Mouse (Mus musculus): ENCODE results near the gene Scgb1c1. TPM values are rescaled to one million over a fixed set of nuclear protein-coding genes. Genes with fewer than 3 reads are reported as not detected.
"Not testable (repeated sequence)": the region's sequence is repeated elsewhere in the genome, so short reads cannot be mapped to it uniquely, and the experiment has no call there.

Scgb1c1 gene
- polyA plus RNA-seq, 1 experiment from 2014 or later, result not detected

DNA sequence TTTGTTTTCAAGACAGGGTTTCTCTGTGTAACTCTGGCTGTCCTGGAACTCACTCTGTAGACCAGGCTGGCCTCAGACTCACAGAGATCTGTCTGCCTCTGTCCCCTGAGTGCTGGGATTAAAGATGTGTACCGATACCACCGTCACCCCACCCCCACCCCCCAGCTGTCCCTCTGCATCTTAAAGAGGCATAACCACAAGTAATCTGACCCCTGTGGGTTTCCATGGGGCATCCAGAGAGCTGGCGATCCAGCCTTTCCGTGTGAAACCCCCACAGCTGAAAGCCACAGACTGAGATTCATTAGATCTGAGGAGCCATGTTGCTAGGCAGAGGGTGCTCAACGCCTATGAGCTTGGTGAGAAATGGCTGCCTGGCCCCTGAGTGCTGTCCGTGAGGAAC is 14.7 kb downstream of the Scgb1c1 start:
- no peak overlapping the region for H3K27ac ChIP-seq
- no peak overlapping the region for H3K4me3 ChIP-seq
- peaks cover 64% of the 10 kb centered on the region for H3K36me3 ChIP-seq
- no peaks in the 10 kb centered on the region for H3K27me3 ChIP-seq
- no peak for ATAC-seq (ENCODE audit: low FRiP score, low read depth)
- H3K4me2 ChIP-seq (replicated peaks), result no peak overlapping the region
- H3K4me1 ChIP-seq, result peaks cover 22% of the 10 kb centered on the region
- 74% methylated on average over 6 of the region's 6 CpGs for WGBS
- H3K9ac ChIP-seq, result no peak overlapping the region
- H3K9me3 ChIP-seq, result no peaks in the 10 kb centered on the region

DNA sequence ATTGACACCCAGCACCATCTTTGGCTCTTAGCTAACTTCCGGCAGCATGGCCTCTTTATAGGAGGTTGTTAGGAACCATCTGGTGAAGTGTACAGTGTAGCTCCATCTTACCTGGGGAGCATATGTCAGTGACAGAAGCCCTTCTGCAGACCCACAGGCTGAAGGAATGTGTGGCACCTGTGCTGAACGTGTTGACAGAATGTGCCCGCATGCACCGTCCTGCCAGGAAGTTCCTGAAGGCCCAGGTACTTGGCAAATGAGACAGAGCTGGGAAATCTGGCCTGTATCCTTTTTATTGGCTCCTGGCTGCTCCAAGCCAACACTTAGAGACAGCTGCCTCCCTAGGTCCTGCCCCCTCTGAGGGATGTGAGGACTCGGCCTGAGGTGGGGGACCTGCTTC is 15.4 kb downstream of the Scgb1c1 start:
- ATAC-seq (ENCODE audit: low FRiP score, low read depth), result no peak
- WGBS, result 86% methylated on average over 5 of the region's 5 CpGs
- Histone ChIP-seq H3K36me3 (peaks cover 68% of the 10 kb centered on the region), H3K9me3 (no peaks in the 10 kb centered on the region), H3K9ac (no peak overlapping the region), H3K27me3 (no peaks in the 10 kb centered on the region), H3K4me1 (peaks cover 16% of the 10 kb centered on the region), H3K4me3 (no peak overlapping the region), H3K27ac (no peak overlapping the region), H3K4me2 (replicated peaks) (no peak overlapping the region)

DNA sequence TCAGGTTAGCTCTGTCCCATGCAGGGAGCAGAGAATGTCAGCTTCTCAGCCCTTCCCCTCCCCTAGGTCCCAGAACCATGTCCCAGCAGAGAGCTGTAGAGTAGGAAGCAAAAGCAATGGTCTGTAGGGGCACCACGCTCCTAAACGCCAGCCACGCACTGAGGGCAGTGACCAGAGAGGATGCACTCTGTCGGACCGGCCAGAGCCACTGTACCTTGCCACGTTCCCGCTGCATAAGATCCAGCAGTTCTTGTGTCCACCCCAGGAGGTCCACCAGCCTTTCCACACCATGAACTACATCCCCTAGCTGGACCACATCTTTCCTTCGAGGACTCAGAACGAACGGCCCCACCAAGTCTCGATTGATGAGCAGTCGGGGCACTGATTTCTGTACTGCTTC is 19.4 kb downstream of the Scgb1c1 start:
- Histone ChIP-seq H3K36me3 (peaks cover 77% of the 10 kb centered on the region), H3K9ac (no peak overlapping the region), H3K27me3 (no peaks in the 10 kb centered on the region), H3K4me2 (replicated peaks) (no peak overlapping the region), H3K4me3 (no peak overlapping the region), H3K4me1 (no peaks in the 10 kb centered on the region), H3K9me3 (no peaks in the 10 kb centered on the region), H3K27ac (no peak overlapping the region)
- 91% methylated on average over 12 of the region's 12 CpGs for WGBS
- no peak for ATAC-seq (ENCODE audit: low FRiP score, low read depth)

DNA sequence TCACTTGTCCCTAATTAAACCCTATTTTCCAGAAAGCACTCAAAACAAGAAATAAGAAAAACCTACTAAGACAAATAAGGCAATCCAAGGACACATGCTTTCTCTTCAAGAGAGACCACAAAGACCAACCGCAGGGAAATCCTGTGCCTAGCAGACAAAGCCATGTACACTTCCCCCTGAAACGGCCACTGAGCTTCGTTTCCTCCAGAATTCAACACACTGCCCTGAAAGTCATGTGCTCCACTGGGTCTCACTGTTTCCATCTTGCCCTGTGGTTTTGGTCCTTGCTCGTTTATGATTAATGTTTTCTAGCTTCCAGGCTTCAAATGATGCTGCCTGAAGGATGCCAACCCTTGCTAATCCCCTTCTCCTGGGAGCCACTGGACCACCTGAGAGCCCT is 28.9 kb downstream of the Scgb1c1 start:
- H3K9ac ChIP-seq, result no peak overlapping the region
- H3K4me1 ChIP-seq, result no peaks in the 10 kb centered on the region
- no peaks in the 10 kb centered on the region for H3K27me3 ChIP-seq
- H3K4me3 ChIP-seq, result no peak overlapping the region
- H3K27ac ChIP-seq, result no peak overlapping the region
- peaks cover 39% of the 10 kb centered on the region for H3K36me3 ChIP-seq
- no peak for ATAC-seq (ENCODE audit: low FRiP score, low read depth)
- H3K9me3 ChIP-seq, result no peaks in the 10 kb centered on the region
- no peak overlapping the region for H3K4me2 ChIP-seq (replicated peaks)
- 84% methylated on average over 4 of the region's 4 CpGs for WGBS

DNA sequence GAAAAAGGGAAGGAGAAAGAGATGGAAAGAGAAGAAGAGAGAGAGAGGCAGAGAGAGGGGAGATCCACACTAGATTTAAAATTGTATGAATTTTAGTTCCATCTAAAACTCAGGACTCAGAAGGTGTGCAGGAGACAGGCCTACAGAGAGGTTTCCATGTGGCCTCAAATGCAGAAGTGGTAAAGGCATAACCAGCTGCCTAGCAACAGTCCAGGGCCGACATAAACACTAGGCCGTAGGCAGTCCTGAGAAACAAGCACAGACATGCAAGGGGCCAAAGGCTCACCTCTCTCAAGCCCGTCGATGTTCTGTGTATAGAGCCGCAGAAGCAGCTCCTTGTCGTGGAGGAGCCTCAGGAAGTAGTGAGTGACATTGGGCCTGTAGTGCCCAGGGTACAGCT is 32.0 kb downstream of the Scgb1c1 start:
- Histone ChIP-seq H3K4me1 (peaks cover 12% of the 10 kb centered on the region), H3K9me3 (no peaks in the 10 kb centered on the region), H3K9ac (no peak overlapping the region), H3K36me3 (peaks cover 36% of the 10 kb centered on the region), H3K27me3 (no peaks in the 10 kb centered on the region), H3K27ac (no peak overlapping the region), H3K4me2 (replicated peaks) (no peak overlapping the region), H3K4me3 (no peak overlapping the region)
- 79% methylated on average over 6 of the region's 6 CpGs for WGBS
- ATAC-seq (ENCODE audit: low FRiP score, low read depth), result no peak

DNA sequence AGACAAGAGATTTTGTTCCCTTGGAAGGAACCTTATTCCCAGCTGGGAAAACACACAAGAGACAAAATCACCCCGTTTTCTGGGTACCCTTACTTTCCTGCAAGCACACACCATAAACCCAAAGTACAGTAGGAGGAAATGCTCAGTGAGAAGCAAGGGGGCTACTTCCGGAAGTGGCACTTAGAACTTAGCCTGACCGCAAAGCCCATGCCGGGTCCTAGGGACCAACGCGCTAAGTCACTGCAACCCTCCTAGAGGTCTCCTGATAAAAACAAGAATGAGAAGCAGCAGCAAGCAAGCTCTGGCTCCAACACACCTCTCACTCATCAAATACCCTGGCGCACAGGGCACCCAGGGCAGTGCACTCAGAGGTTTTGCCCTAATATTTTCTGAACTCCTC is 34.0 kb downstream of the Scgb1c1 start:
- peaks cover 21% of the 10 kb centered on the region for H3K4me1 ChIP-seq
- H3K9me3 ChIP-seq, result no peaks in the 10 kb centered on the region
- no peak overlapping the region for H3K4me2 ChIP-seq (replicated peaks)
- no peak overlapping the region for H3K27ac ChIP-seq
- no peak overlapping the region for H3K4me3 ChIP-seq
- H3K9ac ChIP-seq, result no peak overlapping the region
- ATAC-seq (ENCODE audit: low FRiP score, low read depth), result no peak
- H3K27me3 ChIP-seq, result no peaks in the 10 kb centered on the region
- H3K36me3 ChIP-seq, result peaks cover 37% of the 10 kb centered on the region
- WGBS, result 89% methylated on average over 7 of the region's 7 CpGs

DNA sequence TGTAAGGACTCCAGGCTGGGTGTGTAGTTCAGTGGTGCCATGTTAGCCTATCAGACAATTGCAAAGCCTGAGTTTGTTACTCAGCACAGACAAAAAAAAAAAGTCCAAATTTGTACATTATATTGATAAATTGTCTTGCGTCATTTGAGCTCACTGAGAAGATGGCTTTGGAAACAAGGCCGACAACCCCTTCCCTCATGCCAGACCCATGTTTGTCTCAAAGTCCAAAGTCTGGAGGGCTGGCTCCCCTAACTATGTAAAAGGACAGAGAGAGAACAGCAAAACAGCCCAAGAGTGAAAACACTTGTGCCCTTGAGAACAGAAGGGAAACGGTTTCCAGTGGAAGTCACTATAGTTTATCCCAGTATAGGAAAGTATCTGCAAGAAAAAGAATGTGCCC is 35.1 kb downstream of the Scgb1c1 start:
- H3K4me2 ChIP-seq (replicated peaks), result peak overlapping the region; percentile 73
- H3K9me3 ChIP-seq, result no peaks in the 10 kb centered on the region

DNA sequence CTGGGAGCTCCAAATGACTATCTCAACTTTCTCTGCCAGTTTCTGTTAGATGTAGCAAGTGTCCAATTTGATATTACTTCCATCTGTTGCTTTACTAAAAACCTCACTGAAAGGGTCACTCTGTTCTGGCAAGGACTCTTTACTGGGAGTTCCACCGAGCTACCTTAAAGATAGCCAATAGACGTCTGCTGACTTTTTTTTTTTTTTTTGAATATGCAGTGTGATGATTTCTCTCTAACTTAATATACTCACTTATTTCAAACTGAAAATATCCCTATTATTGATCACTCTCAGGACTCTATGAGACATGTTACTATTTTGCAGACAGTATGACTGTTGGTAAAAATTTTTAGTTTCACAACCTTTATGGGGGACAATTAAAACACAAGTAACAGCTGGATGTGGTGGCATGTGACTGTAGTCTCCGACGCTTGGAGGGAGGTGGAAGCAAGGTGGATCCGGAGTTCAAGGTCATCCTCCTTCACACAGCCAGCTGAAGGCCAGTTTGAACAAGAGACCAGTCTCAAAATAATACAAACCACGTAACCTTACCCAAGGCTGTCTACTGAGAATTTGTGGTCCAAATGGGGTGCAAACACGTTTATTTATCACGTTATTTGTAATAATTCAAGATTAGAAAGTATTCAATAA is 35.6 kb downstream of the Scgb1c1 start:
- Histone ChIP-seq H3K9ac (peak overlapping the region; percentile 81), H3K27ac (0 out of 2 replicates have a peak overlapping the region, but pooled peaks have one; percentile 76), H3K27me3 (no peaks in the 10 kb centered on the region), H3K4me2 (replicated peaks) (peak overlapping the region; percentile 73), H3K9me3 (no peaks in the 10 kb centered on the region), H3K4me1 (peaks cover 21% of the 10 kb centered on the region), H3K36me3 (peaks cover 40% of the 10 kb centered on the region), H3K4me3 (peak overlapping the region; percentile 95)
- 15% methylated on average over 8 of the region's 8 CpGs for WGBS
- no peak for ATAC-seq (ENCODE audit: low FRiP score, low read depth)

More for the DNA sequence above, 35.1 kb downstream of the Scgb1c1 start:
- H3K4me1 ChIP-seq, result peaks cover 21% of the 10 kb centered on the region
- H3K36me3 ChIP-seq, result peaks cover 39% of the 10 kb centered on the region
- no peaks in the 10 kb centered on the region for H3K27me3 ChIP-seq
- H3K27ac ChIP-seq, result no peak overlapping the region
- H3K4me3 ChIP-seq, result peak overlapping the region; percentile 95; the same call in 1 of the 2 replicates
- no peak overlapping the region for H3K9ac ChIP-seq
- no peak for ATAC-seq (ENCODE audit: low FRiP score, low read depth)
- 87% methylated on average over 3 of the region's 3 CpGs for WGBS

DNA sequence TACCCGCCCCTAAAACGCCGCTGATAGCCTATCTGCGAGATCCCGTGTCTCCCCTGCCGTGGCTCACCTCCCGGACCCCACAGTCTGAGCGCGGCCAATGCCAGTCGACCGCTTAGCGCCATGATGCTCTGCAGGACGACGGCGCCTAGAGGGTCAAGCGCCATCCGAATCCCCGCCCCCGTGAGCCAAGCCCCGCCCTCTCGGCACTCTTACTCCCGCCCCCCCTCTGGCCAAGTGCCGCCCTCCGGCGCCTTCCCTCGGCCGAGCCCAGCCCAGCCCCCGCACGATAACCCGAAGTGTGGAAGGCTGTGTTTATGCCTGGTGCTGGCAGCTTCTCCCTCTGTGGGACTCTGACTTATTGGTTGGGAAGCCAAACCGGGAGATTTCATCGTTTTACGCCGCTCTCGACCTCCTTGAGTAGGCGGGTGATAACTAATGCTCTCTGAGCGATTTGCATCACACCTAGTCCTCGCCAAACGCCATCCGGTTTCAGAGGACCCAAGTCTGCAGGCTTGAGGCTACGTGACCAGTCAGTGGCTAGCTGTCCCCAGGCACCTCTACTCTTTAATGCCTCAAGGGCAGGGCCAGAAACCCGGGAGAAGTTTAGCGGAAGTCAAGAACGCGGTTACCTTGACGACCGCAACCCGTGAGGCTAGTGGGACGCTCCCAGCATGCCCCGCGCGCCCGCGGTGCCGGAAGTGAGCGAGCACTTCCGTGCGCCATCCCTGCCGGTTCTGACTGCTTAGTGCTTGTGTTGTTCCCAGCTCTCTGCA is 36.5 kb downstream of the Scgb1c1 start, which contains the start of the genes Psmd13 and Sirt3:
Psmd13 (plus strand) TSS at position 273 of the 773 bp plus-strand sequence.
Sirt3 (minus strand) TSS at position 614 of the 773 bp plus-strand sequence.
- H3K36me3 ChIP-seq, result peaks cover 40% of the 10 kb centered on the region
- H3K4me3 ChIP-seq, result peak within 1 kb of the TSS; percentile 95
- H3K27me3 ChIP-seq, result no peaks in the 10 kb centered on the region
- peak within 1 kb of the TSS; percentile 76 for H3K27ac ChIP-seq
- peaks cover 21% of the 10 kb centered on the region for H3K4me1 ChIP-seq
- peak; percentile 96 for ATAC-seq (ENCODE audit: low FRiP score, low read depth)
- no peaks in the 10 kb centered on the region for H3K9me3 ChIP-seq
- H3K9ac ChIP-seq, result peak within 1 kb of the TSS; percentile 81
- H3K4me2 ChIP-seq (replicated peaks), result peak within 1 kb of the TSS; percentile 73
- WGBS, result under 1% methylated on average over 59 of the region's 59 CpGs

DNA sequence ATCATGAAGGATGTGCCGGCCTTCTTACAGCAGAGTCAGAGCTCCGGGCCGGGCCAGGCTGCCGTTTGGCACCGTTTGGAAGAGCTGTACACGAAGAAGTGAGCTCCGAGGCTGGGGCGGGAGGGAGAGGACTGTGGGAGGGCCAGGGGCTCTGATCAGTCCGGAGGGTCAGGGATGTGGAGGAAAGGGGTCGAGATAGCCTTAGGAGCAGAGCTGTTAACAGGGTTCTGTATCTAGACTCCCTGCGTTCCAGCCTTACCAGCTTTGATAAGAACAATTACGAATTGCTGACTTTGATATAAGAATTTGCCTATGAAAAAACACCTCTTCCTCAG is 37.1 kb downstream of the Scgb1c1 start:
- H3K9me3 ChIP-seq, result no peaks in the 10 kb centered on the region
- H3K4me1 ChIP-seq, result peaks cover 21% of the 10 kb centered on the region
- peak overlapping the region; percentile 76; the same call in 1 of the 2 replicates for H3K27ac ChIP-seq
- H3K27me3 ChIP-seq, result no peaks in the 10 kb centered on the region
- peak; percentile 48; the same call in 1 of the 2 replicates for ATAC-seq (ENCODE audit: low FRiP score, low read depth)
- peak overlapping the region; percentile 81 for H3K9ac ChIP-seq
- H3K4me2 ChIP-seq (replicated peaks), result peak overlapping the region; percentile 73
- peak overlapping the region; percentile 95 for H3K4me3 ChIP-seq
- H3K36me3 ChIP-seq, result peaks cover 40% of the 10 kb centered on the region
- WGBS, result under 1% methylated on average over 12 of the region's 12 CpGs

DNA sequence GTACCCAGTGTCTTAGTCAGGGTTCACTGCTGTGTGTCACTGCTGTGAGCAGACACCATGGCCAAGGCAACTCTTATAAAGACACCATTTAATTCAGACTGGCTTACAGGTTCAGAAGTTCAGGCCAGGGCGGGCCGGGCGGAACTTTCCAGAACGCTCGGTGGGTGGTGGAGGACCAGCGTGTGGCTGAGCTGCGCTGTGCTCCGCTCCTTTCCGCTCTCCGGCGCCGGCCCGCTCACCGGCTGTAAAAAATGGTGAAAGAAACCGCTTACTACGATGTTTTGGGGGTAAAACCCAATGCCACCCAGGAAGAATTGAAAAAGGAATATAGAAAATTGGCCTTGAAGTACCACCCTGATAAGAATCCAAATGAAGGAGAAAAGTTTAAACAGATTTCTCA is 45.3 kb downstream of the Scgb1c1 start:
- H3K4me3 ChIP-seq; H3K27me3 ChIP-seq; H3K4me2 ChIP-seq (replicated peaks); H3K27ac ChIP-seq; H3K9ac ChIP-seq; H3K9me3 ChIP-seq; H3K4me1 ChIP-seq; ATAC-seq (ENCODE audit: low FRiP score, low read depth): not testable (repeated sequence)
- WGBS, result 95% methylated on average over 16 of the region's 16 CpGs
- peaks cover 82% of the 10 kb centered on the region for H3K36me3 ChIP-seq

DNA sequence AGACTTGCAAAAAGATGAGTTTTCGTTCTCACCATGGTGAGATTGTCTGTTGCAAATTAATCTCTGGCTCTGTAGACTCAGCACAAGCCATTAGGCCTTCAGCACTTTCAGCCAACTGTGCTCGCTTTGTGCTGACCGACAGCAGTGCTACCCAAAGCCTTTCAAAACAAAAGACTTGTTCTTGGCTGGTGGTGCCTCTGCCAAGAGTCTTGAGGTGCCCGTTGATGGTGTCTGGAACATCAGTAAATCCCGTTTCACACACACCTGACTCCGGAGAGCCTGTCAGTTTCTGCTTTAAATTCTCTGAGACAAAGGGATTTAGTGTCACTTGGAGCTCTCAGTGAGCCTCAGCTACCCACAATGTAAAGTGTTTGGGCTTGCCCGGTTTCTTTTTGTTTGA is 48.7 kb downstream of the Scgb1c1 start:
- Histone ChIP-seq H3K27ac (no peak overlapping the region), H3K4me2 (replicated peaks) (no peak overlapping the region), H3K4me3 (no peak overlapping the region), H3K9ac (no peak overlapping the region), H3K9me3 (no peaks in the 10 kb centered on the region), H3K4me1 (no peaks in the 10 kb centered on the region), H3K27me3 (no peaks in the 10 kb centered on the region), H3K36me3 (peaks cover 81% of the 10 kb centered on the region)
- 91% methylated on average over 7 of the region's 7 CpGs for WGBS
- ATAC-seq (ENCODE audit: low FRiP score, low read depth), result no peak

All from limb, embryonic 13.5 days (tissue).